Mouse (Mus musculus): Measurements from ENCODE around the gene Gstm3. TPM values are rescaled to one million over a fixed set of nuclear protein-coding genes. Genes with fewer than 3 reads are reported as not detected.

Gstm3 gene
- polyA plus RNA-seq, 1 experiment from 2014 or later: not detected

Other genes starting within 250 kb of the Gstm3 start
- gene Csf1, start 208.8 kb downstream of the Gstm3 start, polyA plus RNA-seq (2014; fragmentation: Nextera tagmentation; extraction: Ambion mirVana): 2.3 and 7.6 TPM in 2 replicates
- gene Eps8l3, start 92.1 kb downstream of the Gstm3 start, polyA plus RNA-seq (2014; fragmentation: Nextera tagmentation; extraction: Ambion mirVana): not detected in 2 replicates
- 245 and 277 TPM in 2 replicates for gene Gstm5, start 73.5 kb downstream of the Gstm3 start, polyA plus RNA-seq (2014; fragmentation: Nextera tagmentation; extraction: Ambion mirVana)
- gene Gstm7, start 37.5 kb downstream of the Gstm3 start, polyA plus RNA-seq (2014; fragmentation: Nextera tagmentation; extraction: Ambion mirVana): 83.0 and 85.0 TPM in 2 replicates
- 13.3 and 14.4 TPM in 2 replicates for gene Gstm6, start 25.5 kb downstream of the Gstm3 start, polyA plus RNA-seq (2014; fragmentation: Nextera tagmentation; extraction: Ambion mirVana)
- 1.4 and 6.2 TPM in 2 replicates for gene Gstm2, start 17.2 kb upstream of the Gstm3 start, polyA plus RNA-seq (2014; fragmentation: Nextera tagmentation; extraction: Ambion mirVana)
- gene Gstm1, start 48.7 kb upstream of the Gstm3 start, polyA plus RNA-seq (2014; fragmentation: Nextera tagmentation; extraction: Ambion mirVana): 58.9 and 87.2 TPM in 2 replicates
- 16.0 and 17.5 TPM in 2 replicates for gene Gstm4, start 75.6 kb upstream of the Gstm3 start, polyA plus RNA-seq (2014; fragmentation: Nextera tagmentation; extraction: Ambion mirVana)
- 45.9 and 53.3 TPM in 2 replicates for gene Ampd2, start 117.4 kb upstream of the Gstm3 start, polyA plus RNA-seq (2014; fragmentation: Nextera tagmentation; extraction: Ambion mirVana)
- gene Gnat2, start 123.5 kb upstream of the Gstm3 start, polyA plus RNA-seq (2014; fragmentation: Nextera tagmentation; extraction: Ambion mirVana): 0.13 and 0.30 TPM in 2 replicates
- gene Gnai3, start 176.9 kb upstream of the Gstm3 start, polyA plus RNA-seq (2014; fragmentation: Nextera tagmentation; extraction: Ambion mirVana): 107 and 150 TPM in 2 replicates
- 1.4 and 2.6 TPM in 2 replicates for gene Gpr61, start 185.6 kb upstream of the Gstm3 start, polyA plus RNA-seq (2014; fragmentation: Nextera tagmentation; extraction: Ambion mirVana)
- gene Amigo1, start 217.1 kb upstream of the Gstm3 start, polyA plus RNA-seq (2014; fragmentation: Nextera tagmentation; extraction: Ambion mirVana): 10.2 and 10.3 TPM in 2 replicates
- 2.7 and 4.3 TPM in 2 replicates for gene Cyb561d1, start 231.9 kb upstream of the Gstm3 start, polyA plus RNA-seq (2014; fragmentation: Nextera tagmentation; extraction: Ambion mirVana)
- 26.5 and 27.9 TPM in 2 replicates for gene Atxn7l2, start 241.7 kb upstream of the Gstm3 start, polyA plus RNA-seq (2014; fragmentation: Nextera tagmentation; extraction: Ambion mirVana)

Measured in midbrain, embryonic 14.5 days (tissue).